11 mouse cellular contexts compared by ENCODE assay signal in the genomic region with DNA sequence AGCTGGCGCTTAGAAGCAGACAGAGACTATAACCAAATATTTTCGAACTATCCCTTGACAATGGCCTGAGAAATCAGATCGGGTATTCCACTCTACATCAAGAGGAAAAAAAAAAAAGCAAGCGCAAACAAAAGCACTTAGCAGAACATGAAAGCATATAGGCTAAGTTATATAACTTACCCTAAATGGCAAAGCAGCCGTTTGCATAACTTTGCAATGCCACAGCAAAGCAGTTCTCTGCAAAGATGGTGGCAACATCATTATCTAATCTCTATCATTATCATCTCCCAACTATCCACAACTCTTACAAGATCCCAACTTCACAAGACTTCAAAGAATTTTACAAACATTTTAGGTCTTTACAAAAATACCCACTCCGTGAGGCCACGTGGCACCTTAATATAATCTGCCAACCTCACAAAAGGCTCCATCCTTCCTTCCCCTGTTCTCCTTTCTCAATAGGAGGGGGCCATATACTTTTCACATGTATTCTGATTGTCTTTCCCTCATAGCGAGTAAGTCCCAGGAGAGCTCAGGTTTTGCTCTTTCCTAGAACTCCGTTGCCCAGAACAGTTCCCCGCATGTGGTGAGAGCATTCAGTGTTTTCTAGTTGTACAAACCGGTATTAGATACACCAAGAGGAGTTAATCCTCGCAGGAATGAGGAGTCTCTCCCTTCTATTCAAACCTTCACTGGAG. TPM values are rescaled to one million over a fixed set of nuclear protein-coding genes. Genes with fewer than 3 reads are reported as not detected.
A peak's percentile ranks its signal among the peaks of the same experiment; 100 is the strongest.
DNase-seq lines count a peak whose midpoint lies in the region; ATAC-seq and TF ChIP-seq lines count a peak whose summit lies in the region.
"Had no signal": no experiment of that assay in that cellular context is flagged by ENCODE, and none has a peak within 500 bp of the region (broad histone marks: within the 10 kb centered on the region; RNA-seq: fewer than 3 reads in every experiment).

No protein-coding gene starts in this region.

- 46% methylated on average over 12 of the region's 12 CpGs for WGBS in cerebellum, adult 2 months
- 55% methylated on average over 12 of the region's 12 CpGs for WGBS in embryonic facial prominence, embryonic 15.5 days
- WGBS in midbrain, embryonic 15.5 days, result 47% methylated on average over 12 of the region's 12 CpGs

- H3K27me3 ChIP-seq in cerebellum, adult 2 months (ENCODE audit: control insufficient read depth, insufficient read depth, low read length), result no peaks in the 10 kb centered on the region
- peaks cover 5% of the 10 kb centered on the region; the same call in 1 of the 2 replicates for H3K27me3 ChIP-seq in embryonic facial prominence, embryonic 15.5 days
- no peaks in the 10 kb centered on the region; the same call in 1 of the 2 replicates for H3K27me3 ChIP-seq in midbrain, embryonic 15.5 days (replicated peaks)

- peaks cover 7% of the 10 kb centered on the region for H3K4me1 ChIP-seq in cerebellum, adult 2 months (ENCODE audit: control insufficient read depth, insufficient read depth, low read length)
- peaks cover 17% of the 10 kb centered on the region; the same call in 1 of the 2 replicates for H3K4me1 ChIP-seq in embryonic facial prominence, embryonic 15.5 days
- H3K4me1 ChIP-seq in midbrain, embryonic 15.5 days, result peaks cover 24% of the 10 kb centered on the region

- ATAC-seq in embryonic facial prominence, embryonic 15.5 days (ENCODE audit: insufficient number of reproducible peaks, low FRiP score, low TSS enrichment, low read depth), result no peak
- ATAC-seq in midbrain, embryonic 15.5 days (replicated peaks), result no peak

- H3K4me3 ChIP-seq in cerebellum, adult 2 months (replicated peaks; ENCODE audit: insufficient read depth, low read depth, low read length), result peak overlapping the region; percentile 18
- no peak overlapping the region for H3K4me3 ChIP-seq in embryonic facial prominence, embryonic 15.5 days (replicated peaks)
- peak overlapping the region; percentile 65 for H3K4me3 ChIP-seq in midbrain, embryonic 15.5 days

- TF ChIP-seq CTCF in cerebellum, adult 2 months (IDR thresholded peaks at IDR 0.05; ENCODE audit: borderline replicate concordance, insufficient read depth, low read depth, low read length), result no peak

- H3K4me2 ChIP-seq in embryonic facial prominence, embryonic 15.5 days (replicated peaks), result peak overlapping the region; percentile 96
- peak overlapping the region; percentile 57 for H3K4me2 ChIP-seq in midbrain, embryonic 15.5 days

- no peak overlapping the region for H3K9ac ChIP-seq in embryonic facial prominence, embryonic 15.5 days
- H3K9ac ChIP-seq in midbrain, embryonic 15.5 days, result 0 out of 2 replicates have a peak overlapping the region, but pooled peaks have one; percentile 2
- H3K9ac ChIP-seq: liver, embryonic 15.5 days had no signal

- DNase-seq in cerebellum, adult 2 months, result no peak
- DNase-seq in cerebellum, postnatal 4 days (ENCODE audit: low spot score in 2 of 2), result no peak
- DNase-seq in kidney, adult 11 months, result peak; percentile 21
- no peak for DNase-seq in kidney, postnatal 4 days
- DNase-seq in natural killer cell, adult 2 months (ENCODE audit: low spot score in 2 of 2), result no peak
- no peak for DNase-seq in layer of hippocampus, postnatal 14 days (ENCODE audit: low spot score in 2 of 2)
- DNase-seq: layer of hippocampus, adult 9-11 months had no signal

- no peak overlapping the region for H3K27ac ChIP-seq in cerebellum, adult 2 months (ENCODE audit: insufficient read depth, low read length)
- no peak overlapping the region for H3K27ac ChIP-seq in embryonic facial prominence, embryonic 15.5 days (replicated peaks)
- no peak overlapping the region for H3K27ac ChIP-seq in midbrain, embryonic 15.5 days
- H3K27ac ChIP-seq: liver, embryonic 15.5 days had no signal

- no peaks in the 10 kb centered on the region for H3K36me3 ChIP-seq in embryonic facial prominence, embryonic 15.5 days
- no peaks in the 10 kb centered on the region for H3K36me3 ChIP-seq in midbrain, embryonic 15.5 days (replicated peaks)
- H3K36me3 ChIP-seq: liver, embryonic 15.5 days had no signal

- H3K9me3 ChIP-seq in embryonic facial prominence, embryonic 15.5 days (replicated peaks), result no peaks in the 10 kb centered on the region
- no peaks in the 10 kb centered on the region for H3K9me3 ChIP-seq in midbrain, embryonic 15.5 days
- H3K9me3 ChIP-seq: liver, embryonic 15.5 days had no signal

- TF ChIP-seq POLR2A in cerebellum, adult 2 months (IDR thresholded peaks at IDR 0.05; ENCODE audit: borderline replicate concordance, insufficient read depth, low read length), result no peak

RNA-seq across cellular contexts. Expression of a gene that starts 1.6 kb away (rescaled TPM):
- 7.5 and 8.4 TPM in 2 replicates for polyA plus RNA-seq in cerebellum, adult 2 months (2012; rRNA removed)
- 2.9 and 3.0 TPM in 2 replicates for polyA plus RNA-seq in embryonic facial prominence, embryonic 15.5 days (2015; fragmentation: Nextera tagmentation; extraction: Ambion mirVana)
- 15.4 and 16.8 TPM in 2 replicates for polyA plus RNA-seq in midbrain, embryonic 15.5 days (2015; fragmentation: Nextera tagmentation; extraction: Ambion mirVana)
- 10 to 100 TPM; 19.7 to 20.3 TPM for total RNA-seq in layer of hippocampus, postnatal 14 days (2021)
- total RNA-seq: monocyte, adult 5-6 weeks had no signal

RNA-seq across cellular contexts. Expression of a gene that starts 49.1 kb away (rescaled TPM):
- polyA plus RNA-seq in cerebellum, adult 2 months (2012; rRNA removed), result 158 and 170 TPM in 2 replicates
- 190 and 199 TPM in 2 replicates for polyA plus RNA-seq in embryonic facial prominence, embryonic 15.5 days (2015; fragmentation: Nextera tagmentation; extraction: Ambion mirVana)
- polyA plus RNA-seq in midbrain, embryonic 15.5 days (2015; fragmentation: Nextera tagmentation; extraction: Ambion mirVana), result 66.3 and 81.9 TPM in 2 replicates
- total RNA-seq in layer of hippocampus, postnatal 14 days (2021), result 100 to 1,000 TPM; 170 to 178 TPM
